Mouse (Mus musculus): Measurements from ENCODE around the gene Spon2.
A peak's percentile ranks its signal among the peaks of the same experiment; 100 is the strongest.

Gene Spon2

GRCm38 (mm10) chr5:33217663-33218062, 592 bp downstream of the Spon2 start:
- no peak for DNase-seq (ENCODE audit: low spot score in 2 of 2)

- DNase-seq (ENCODE audit: low spot score in 2 of 2) = no peak
Measured at GRCm38 (mm10) chr5:33214723-33215122, 3.5 kb downstream of the Spon2 start.

GRCm38 (mm10) chr5:33211254-33211653, 7.0 kb downstream of the Spon2 start:
- DNase-seq (ENCODE audit: low spot score in 2 of 2) = no peak

DNA sequence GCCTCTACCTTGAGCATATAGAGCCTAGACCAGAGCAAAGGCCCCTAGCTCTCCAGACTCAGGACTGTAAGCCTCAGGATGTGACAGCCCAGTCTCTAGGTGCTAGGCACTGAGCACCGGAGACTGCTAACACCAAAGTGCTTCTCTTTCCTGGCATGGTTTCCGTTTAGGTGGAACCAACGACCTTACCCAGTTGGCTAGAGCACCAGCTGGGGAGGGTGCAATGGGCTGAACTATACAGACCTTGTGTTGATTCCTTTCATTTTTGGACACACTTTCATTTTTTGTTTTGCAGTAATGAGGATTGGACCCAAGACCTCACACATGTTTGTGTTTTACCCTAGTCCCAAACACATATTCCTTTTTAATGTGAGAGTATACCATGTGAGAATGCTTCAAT, 7.7 kb downstream of the Spon2 start:
- DNase-seq (ENCODE audit: low spot score in 2 of 2) = no peak

GRCm38 (mm10) chr5:33208533-33209245, 9.6 kb downstream of the Spon2 start:
- no peak for DNase-seq (ENCODE audit: low spot score in 2 of 2)

DNA sequence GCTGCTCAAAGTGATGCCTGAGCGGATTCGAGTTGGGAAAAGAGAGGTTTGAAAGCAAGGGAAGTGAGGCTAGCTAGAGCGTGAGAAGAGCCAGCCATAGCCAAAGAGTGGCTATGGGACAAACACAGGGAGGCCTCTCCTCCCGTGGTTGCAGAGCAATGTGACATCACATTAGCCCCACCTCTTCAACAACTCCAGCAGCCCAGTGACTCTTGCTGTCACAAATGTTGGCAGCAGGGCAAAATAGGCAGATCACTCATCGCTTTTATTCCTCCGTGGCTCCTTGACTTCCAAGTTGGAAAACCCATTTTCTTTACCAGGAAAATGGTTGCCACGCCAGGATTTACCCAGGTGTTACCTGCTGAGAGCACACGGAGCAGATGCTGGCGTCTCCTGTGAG, 11.1 kb downstream of the Spon2 start:
- no peak for DNase-seq (ENCODE audit: low spot score in 2 of 2)

- no peak for DNase-seq (ENCODE audit: low spot score in 2 of 2)
Measured at GRCm38 (mm10) chr5:33206328-33206727, 11.9 kb downstream of the Spon2 start.

GRCm38 (mm10) chr5:33204284-33204683, 14.0 kb downstream of the Spon2 start:
- no peak for DNase-seq (ENCODE audit: low spot score in 2 of 2)

DNA sequence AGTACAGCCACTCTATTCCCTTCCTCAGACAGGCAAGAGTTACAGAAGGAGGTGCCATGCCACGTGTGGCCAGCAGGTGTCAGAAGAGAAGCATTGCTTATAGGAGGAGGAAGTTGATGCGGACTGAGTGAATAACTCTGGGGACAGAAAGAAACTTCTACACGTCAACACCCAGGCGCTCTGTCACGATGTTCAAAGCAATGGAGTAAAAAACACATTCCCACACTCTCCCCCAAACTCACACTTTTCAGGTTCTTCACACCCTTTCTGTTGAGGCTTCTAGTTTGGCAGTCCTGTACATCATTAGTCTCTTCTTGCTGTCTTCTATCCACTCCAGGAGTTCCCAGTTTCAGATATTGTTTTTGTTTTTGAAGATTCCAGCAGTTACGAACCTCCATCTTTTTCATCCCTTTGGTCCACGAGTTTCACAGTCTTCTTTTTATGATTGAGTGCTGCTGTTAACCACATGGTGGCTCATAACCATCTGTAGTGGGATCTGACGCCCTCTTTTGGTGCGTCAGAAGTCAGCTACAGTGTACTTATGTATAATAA, 14.5 kb downstream of the Spon2 start:
- DNase-seq (ENCODE audit: low spot score in 2 of 2) = peak; percentile 76 to 81

- no peak for DNase-seq (ENCODE audit: low spot score in 2 of 2)
Measured at GRCm38 (mm10) chr5:33203171-33203565, 15.1 kb downstream of the Spon2 start.

DNA sequence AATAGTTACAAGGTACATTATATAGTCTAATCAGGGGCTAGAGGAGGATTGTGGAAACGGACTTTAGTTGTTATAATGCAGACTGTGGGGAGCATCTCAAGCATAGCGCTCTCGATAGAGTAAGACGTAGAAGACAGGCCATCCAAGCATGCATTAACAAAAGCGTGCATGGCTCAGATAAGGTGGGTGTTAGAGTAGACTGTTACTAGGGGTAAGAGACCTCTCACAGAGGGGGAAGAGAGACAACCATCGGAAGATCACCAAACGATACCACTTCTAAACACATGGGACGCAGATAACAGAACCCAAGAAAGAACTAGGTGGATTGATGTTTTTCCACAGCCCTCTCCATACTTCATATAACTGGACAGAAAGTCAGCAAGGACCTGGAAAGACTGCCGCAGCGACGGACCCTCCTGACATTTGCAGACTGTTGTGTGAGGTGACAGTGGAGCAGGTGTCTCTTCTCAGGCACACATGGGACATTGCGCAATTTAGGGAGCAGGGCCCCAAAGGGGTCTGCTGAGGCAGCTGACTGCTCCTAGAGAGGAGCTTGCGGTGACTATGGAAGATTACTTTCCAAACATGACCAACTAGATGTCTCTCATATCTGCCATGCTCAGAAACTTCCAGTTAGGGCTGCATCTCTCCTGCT, 15.6 kb downstream of the Spon2 start:
- no peak for DNase-seq (ENCODE audit: low spot score in 2 of 2)

- no peak for DNase-seq (ENCODE audit: low spot score in 2 of 2)
Measured at GRCm38 (mm10) chr5:33201697-33202096, 16.6 kb downstream of the Spon2 start.

DNA sequence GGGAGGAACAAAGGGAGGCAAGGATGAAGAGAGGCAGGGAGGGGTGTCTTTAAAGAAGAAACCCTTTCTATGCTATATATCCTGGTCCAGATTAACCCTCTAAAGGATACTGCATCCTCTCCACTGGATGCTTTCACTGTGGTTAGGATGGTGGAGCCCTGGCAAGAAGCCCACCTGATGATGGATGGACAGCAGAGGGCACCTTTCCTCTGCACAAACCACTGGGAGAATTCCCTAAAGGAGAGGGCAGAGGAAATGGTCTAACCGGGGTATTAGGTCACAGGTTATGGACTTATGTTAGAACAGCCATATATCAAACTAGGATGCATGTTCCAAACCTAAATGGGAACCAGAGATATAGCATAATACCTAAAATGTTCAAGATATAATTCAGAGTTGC, 18.2 kb downstream of the Spon2 start:
- no peak for DNase-seq (ENCODE audit: low spot score in 2 of 2)

DNA sequence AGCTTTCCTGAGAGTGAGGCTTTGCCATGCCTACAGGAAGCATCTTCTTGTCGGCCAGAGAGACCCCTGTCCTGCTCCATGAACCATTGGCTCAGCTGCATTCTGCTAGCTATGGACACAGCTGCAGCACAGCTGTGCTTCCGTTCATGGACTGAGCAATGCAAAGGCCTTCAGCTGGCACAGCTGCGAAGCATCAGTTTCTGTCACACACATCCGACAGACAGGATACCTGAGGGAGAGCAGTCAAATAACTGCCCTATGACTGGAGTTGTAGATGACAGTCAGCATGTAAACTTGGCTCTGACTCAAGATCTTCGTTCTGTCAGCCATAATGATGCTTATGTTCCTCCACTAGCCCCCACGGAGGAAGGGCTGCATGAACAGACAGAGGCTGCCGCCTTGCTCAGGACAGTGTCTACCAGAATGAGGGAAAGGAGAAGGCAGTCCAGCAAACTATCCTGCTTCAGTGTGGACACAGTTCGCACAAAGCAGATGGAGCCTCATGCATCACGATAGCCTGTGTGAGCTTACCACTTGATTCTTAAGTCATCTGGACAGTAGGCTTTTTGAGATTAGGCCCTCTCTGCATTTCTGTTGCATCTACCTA, 22.9 kb downstream of the Spon2 start:
- DNase-seq (ENCODE audit: low spot score in 2 of 2) = no peak

GRCm38 (mm10) chr5:33193567-33193966, 24.7 kb downstream of the Spon2 start:
- no peak for DNase-seq (ENCODE audit: low spot score in 2 of 2)

Data from frontal cortex, postnatal 36 days (tissue).